Mouse (Mus musculus): ENCODE results near the gene Zfp598.
A peak's percentile ranks its signal among the peaks of the same experiment; 100 is the strongest.

DNA sequence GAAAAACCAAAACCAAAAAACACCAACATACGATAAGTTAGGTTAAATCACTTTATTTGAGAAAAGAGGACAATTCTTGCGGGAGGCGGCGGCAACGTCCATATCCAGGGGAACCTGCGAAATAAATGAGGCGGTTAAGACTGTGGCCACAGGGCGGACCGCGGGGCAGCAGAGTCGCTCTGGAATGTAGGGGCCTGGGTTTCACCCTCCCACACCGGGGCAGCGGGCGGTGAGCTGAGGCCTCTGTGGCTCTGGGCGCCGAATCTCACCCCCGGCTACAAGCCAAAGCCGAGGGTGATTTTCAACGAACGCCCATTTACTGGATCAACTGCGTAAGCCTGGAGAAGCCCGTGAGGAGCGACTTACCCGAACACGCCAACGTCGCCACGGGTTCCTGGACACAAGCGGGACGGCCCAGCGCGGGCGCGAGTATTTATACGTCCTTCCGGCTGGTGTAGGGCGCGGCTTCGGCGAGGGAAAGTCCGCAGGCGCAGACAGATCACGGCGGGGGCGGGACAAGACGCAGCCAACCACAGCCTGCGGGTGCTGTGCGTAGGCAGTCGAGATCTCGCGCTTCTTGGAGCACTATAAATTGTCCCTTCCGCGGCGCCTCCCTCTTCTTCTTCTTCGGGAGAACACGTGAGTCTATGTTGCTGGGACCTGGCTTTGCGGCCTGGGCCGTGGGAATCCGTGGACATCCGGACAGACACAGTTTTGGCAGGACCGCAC lies 50.2 kb downstream of the Zfp598 start:
- TF ChIP-seq POLR2A (IDR thresholded peaks at IDR 0.05; ENCODE audit: insufficient read depth, low read length) (peak; percentile 90), CTCF (IDR thresholded peaks at IDR 0.05; ENCODE audit: low read depth, low read length) (no peak), EP300 (IDR thresholded peaks at IDR 0.05; ENCODE audit: insufficient read depth, low read depth, low read length) (no peak)

All from ES-Bruce4 (cell line).